Mouse (Mus musculus) hindbrain, embryonic 12.5 days (tissue): ENCODE data around the gene Zfyve19. TPM values are rescaled to one million over a fixed set of nuclear protein-coding genes. Genes with fewer than 3 reads are reported as not detected.

ENCODE experiments used
- polyA plus RNA-seq: library from polyadenylated mRNA; unstranded; fragments of >200 nt; fragmentation: Nextera tagmentation; extraction: Ambion mirVana; gene quantifications from 2 replicates; pipeline ENCODE4 v1.2.1, GENCODE M21; 2016

Gene Zfyve19
- polyA plus RNA-seq, 1 experiment from 2014 or later, result 46.9 TPM

Other genes starting within 250 kb of the Zfyve19 start
- 27.3 and 27.6 TPM in 2 replicates for gene Ccdc32, start 179.2 kb upstream of the Zfyve19 start, polyA plus RNA-seq
- gene Rpusd2, start 173.8 kb upstream of the Zfyve19 start, polyA plus RNA-seq, result 5.3 and 5.5 TPM in 2 replicates
- gene Knl1, start 161.5 kb upstream of the Zfyve19 start, polyA plus RNA-seq, result 37.8 and 39.3 TPM in 2 replicates
- 31.4 and 33.7 TPM in 2 replicates for gene Rad51, start 95.8 kb upstream of the Zfyve19 start, polyA plus RNA-seq
- 45.5 and 45.9 TPM in 2 replicates for gene Rmdn3, start 51.6 kb upstream of the Zfyve19 start, polyA plus RNA-seq
- gene Gchfr, start 40.8 kb upstream of the Zfyve19 start, polyA plus RNA-seq, result 8.3 and 11.7 TPM in 2 replicates
- 0.96 and 1.1 TPM in 2 replicates for gene Gm14137, start 34.1 kb upstream of the Zfyve19 start, polyA plus RNA-seq
- gene Dnajc17, start 178 bp downstream of the Zfyve19 start, polyA plus RNA-seq, result 22.6 and 23.3 TPM in 2 replicates
- gene Ppp1r14d, start 21.3 kb downstream of the Zfyve19 start, polyA plus RNA-seq, result 0.37 TPM in 1 of 2 replicates, not detected in the other
- 3.0 and 6.4 TPM in 2 replicates for gene Spint1, start 28.7 kb downstream of the Zfyve19 start, polyA plus RNA-seq
- gene Rhov, start 62.7 kb downstream of the Zfyve19 start, polyA plus RNA-seq, result 5.8 and 8.2 TPM in 2 replicates
- 28.2 and 28.3 TPM in 2 replicates for gene Vps18, start 80.1 kb downstream of the Zfyve19 start, polyA plus RNA-seq
- 5.6 TPM in 2 replicates for gene Dll4, start 117.2 kb downstream of the Zfyve19 start, polyA plus RNA-seq
- gene Chac1, start 142.6 kb downstream of the Zfyve19 start, polyA plus RNA-seq, result 1.9 and 2.4 TPM in 2 replicates